Mouse (Mus musculus): ENCODE measurements at regions not wholly inside any gene's neighbourhood (a gene's known extent, or its start where the extent isn't known, plus 50 kb on each side); places are given as distances from the start of the nearest gene placed in this dataset.

- no peak for DNase-seq (ENCODE audit: low spot score)
Observed at GRCm38 (mm10) chr3:27815201-27815695, 80.9 kb downstream of the Tmem212 start.

DNA sequence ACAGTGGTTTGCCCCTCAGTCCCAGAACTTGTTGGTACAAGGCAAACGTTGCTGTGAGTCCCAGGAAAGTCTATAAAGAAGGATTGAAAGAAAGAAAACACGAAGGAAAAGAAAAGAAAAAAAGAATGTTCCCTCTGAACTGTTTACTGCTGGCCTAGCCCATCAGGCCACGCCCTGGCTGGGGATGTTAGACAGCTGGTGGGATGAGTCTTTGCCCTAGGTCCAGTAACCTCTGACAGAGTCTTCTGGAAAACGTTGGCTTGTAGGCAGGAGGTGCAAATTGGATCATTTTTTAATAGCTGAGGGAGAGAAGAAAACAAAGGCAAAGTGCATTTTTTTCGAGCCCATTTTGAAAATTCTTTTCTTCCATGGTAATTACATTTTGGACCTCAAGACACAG, 91.9 kb downstream of the Tmem212 start:
- no peak for DNase-seq (ENCODE audit: low spot score)

- no peak for DNase-seq (ENCODE audit: low spot score)
Observed at GRCm38 (mm10) chr3:27791633-27791951, 80.5 kb upstream of the Fndc3b start.

DNA sequence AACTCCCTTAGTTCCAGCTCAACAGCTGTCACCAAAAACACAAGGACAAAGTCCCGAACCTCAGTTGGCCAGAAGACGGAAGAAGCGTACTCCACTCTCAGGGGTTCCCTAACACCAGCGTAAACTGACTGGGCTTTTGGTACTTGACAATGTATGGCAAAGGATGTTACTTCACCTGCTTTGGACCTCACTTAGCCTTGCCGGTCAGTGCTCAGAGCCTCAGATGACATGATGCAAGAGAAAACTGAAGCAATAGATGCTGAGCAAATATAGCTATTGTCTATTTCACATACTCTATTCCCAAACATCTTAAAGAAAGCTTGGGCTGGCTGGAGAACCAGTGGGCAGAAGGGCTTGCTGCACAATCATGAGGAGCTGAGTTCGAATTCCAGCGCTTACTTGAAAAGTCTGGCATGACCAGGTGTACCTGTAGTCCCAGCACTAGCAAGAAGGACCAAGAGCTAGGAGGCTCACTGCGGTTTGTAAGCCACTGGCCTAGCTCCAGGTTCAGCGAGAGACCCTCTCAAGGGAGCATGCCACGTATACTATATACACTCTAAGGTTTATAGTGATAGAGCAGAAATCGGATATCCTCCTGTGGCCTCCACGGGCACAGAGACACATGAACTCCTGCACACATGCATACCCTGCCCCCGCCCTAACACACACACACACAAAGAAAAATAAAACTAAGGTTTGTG, 80.0 kb upstream of the Fndc3b start:
- DNase-seq (ENCODE audit: low spot score): no peak

GRCm38 (mm10) chr3:27783926-27784325, 72.8 kb upstream of the Fndc3b start:
- DNase-seq (ENCODE audit: low spot score): no peak

- DNase-seq (ENCODE audit: low spot score): no peak
Observed at GRCm38 (mm10) chr3:27783476-27783875, 72.4 kb upstream of the Fndc3b start.

- DNase-seq (ENCODE audit: low spot score): no peak
Observed at GRCm38 (mm10) chr3:27782056-27782765, 71.1 kb upstream of the Fndc3b start.

DNA sequence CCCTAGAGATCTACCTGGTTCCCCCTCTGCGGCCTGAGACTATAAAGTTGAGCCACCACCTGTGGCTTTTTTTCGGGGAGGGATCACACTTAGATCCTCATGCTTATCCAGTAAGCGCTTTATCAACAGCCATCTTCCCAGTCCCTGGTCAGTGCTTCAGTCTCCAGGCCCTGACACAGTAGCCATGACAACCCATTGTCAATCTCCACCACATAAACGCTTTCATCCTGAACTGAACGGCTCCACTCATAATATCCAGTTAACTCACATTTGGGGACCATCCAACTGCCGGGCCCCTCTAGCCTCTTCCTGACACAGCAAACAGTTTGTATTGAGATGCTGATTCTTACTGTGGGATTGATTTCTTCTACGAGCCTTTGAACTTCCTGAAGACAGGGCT, 68.8 kb upstream of the Fndc3b start:
- no peak for DNase-seq (ENCODE audit: low spot score)

GRCm38 (mm10) chr3:27777751-27778150, 66.6 kb upstream of the Fndc3b start:
- no peak for DNase-seq (ENCODE audit: low spot score)

DNA sequence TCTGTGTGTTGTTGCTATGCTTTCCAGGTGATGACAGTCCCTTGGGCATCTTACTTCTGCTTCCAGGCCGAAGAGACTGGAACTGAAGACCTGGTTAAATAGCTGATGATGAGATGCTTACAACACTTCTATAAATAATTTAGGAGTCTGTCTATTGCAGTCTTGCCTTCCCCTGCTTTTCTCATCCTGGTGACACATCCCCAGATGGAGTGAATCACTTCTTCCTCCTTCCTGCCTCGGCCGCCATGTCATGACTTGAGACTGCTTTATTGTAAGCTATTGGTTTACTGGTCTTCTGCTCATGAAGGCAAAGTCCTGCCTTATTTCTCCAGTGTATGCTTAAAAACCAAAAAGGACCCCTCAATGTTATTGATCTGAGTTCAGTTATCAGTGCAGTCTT, 62.1 kb upstream of the Fndc3b start:
- no peak for DNase-seq (ENCODE audit: low spot score)

- DNase-seq (ENCODE audit: low spot score): peak; percentile 75
Observed at GRCm38 (mm10) chr3:27769438-27769837, 58.3 kb upstream of the Fndc3b start.

DNA sequence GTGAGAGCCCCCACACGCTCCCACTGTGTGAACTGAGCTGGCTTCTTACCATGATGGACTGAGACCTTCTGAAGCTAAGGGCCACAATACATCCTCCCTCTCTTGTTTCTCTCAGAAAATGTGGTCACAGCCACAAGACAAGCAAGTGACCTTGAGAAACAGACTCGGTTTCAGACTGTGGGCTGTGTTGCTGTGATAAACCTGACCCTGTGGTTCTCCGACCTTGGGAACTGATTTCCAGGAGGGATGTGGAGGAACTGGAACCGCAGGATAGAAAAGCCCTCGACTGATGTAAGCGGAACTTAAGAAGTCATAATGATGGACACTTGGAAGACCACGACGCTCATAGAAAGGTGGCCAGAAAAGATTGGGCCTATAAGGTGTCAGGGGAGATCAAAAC, 56.1 kb upstream of the Fndc3b start:
- no peak for DNase-seq (ENCODE audit: low spot score)

- no peak for DNase-seq (ENCODE audit: low spot score)
Observed at GRCm38 (mm10) chr3:27766421-27766820, 55.3 kb upstream of the Fndc3b start.

GRCm38 (mm10) chr3:27765929-27766328, 54.8 kb upstream of the Fndc3b start:
- DNase-seq (ENCODE audit: low spot score): peak; percentile 41

DNA sequence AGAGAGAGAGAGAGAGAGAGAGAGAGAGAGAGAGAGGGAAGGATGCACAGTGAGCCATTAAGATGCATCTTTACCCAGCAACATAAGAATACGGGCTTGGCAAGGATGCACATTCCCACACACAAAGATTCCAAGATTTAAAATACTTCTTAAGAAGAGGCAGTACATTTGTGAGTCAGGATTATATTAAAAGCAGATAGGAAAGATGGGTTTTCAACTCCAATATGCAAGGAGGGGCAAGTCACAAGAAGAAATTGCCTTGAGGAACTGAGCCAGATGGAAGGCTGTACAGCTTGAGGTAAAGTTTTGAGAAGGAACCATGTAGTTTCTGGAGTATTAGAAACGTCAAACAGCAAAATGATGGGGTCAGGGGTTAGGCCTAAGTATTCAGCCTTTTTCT, 53.4 kb upstream of the Fndc3b start:
- DNase-seq (ENCODE audit: low spot score): no peak

- DNase-seq (ENCODE audit: low spot score): no peak
Observed at GRCm38 (mm10) chr3:27761031-27761430, 49.9 kb upstream of the Fndc3b start.

All from yolk sac, embryonic 10.5 days (tissue).